Mouse (Mus musculus): Measurements from ENCODE around the gene Zbtb1. TPM values are rescaled to one million over a fixed set of nuclear protein-coding genes. Genes with fewer than 3 reads are reported as not detected.

Zbtb1 gene
- polyA plus RNA-seq, 1 experiment from 2014 or later = 7.2 TPM

Other genes with a start within 250 kb of the Zbtb1 start
- 0.06 and 0.07 TPM in 2 replicates for gene Esr2, start 193.0 kb upstream of the Zbtb1 start, polyA plus RNA-seq (2016; fragmentation: Nextera tagmentation; extraction: Ambion mirVana)
- gene Tex21, start 123.5 kb upstream of the Zbtb1 start, polyA plus RNA-seq (2016; fragmentation: Nextera tagmentation; extraction: Ambion mirVana) = not detected in 2 replicates
- gene Mthfd1, start 115.0 kb upstream of the Zbtb1 start, polyA plus RNA-seq (2016; fragmentation: Nextera tagmentation; extraction: Ambion mirVana) = 82.4 and 91.8 TPM in 2 replicates
- gene Akap5, start 45.4 kb upstream of the Zbtb1 start, polyA plus RNA-seq (2016; fragmentation: Nextera tagmentation; extraction: Ambion mirVana) = 2.5 and 4.7 TPM in 2 replicates
- 18.2 and 19.0 TPM in 2 replicates for gene Zbtb25, start 664 bp upstream of the Zbtb1 start, polyA plus RNA-seq (2016; fragmentation: Nextera tagmentation; extraction: Ambion mirVana)
- 4.9 and 5.9 TPM in 2 replicates for gene Hspa2, start 33.9 kb downstream of the Zbtb1 start, polyA plus RNA-seq (2016; fragmentation: Nextera tagmentation; extraction: Ambion mirVana)
- gene Ppp1r36, start 47.3 kb downstream of the Zbtb1 start, polyA plus RNA-seq (2016; fragmentation: Nextera tagmentation; extraction: Ambion mirVana) = 0.33 and 0.71 TPM in 2 replicates
- gene Plekhg3, start 160.6 kb downstream of the Zbtb1 start, polyA plus RNA-seq (2016; fragmentation: Nextera tagmentation; extraction: Ambion mirVana) = 1.1 and 1.5 TPM in 2 replicates

Data from midbrain, embryonic 10.5 days (tissue).